Mouse (Mus musculus) splenic B cell, adult 2 months (primary cell): ENCODE measurements at regions not wholly inside any gene's neighbourhood (a gene's known extent, or its start where the extent isn't known, plus 50 kb on each side); places are given as distances from the start of the nearest gene placed in this dataset.
"Not testable (repeated sequence)": the region's sequence is repeated elsewhere in the genome, so short reads cannot be mapped to it uniquely, and the experiment has no call there.

Source experiments
- DNase-seq: peaks from one replicate; pipeline ENCODE4 v3.0.0-alpha.2; 2011; ENCODE audit warnings: low read depth, low spot score
- H3K27me3 ChIP-seq: 2 replicates; pipeline ENCODE4 v1.6.1; 2012; ENCODE audit warnings: mild to moderate bottlenecking, low read length, moderate library complexity, mixed read lengths; ENCODE audit not compliant: control insufficient read depth, poor library complexity, insufficient read depth, severe bottlenecking
- H3K36me3 ChIP-seq: 2 replicates; pipeline ENCODE4 v1.6.1; 2012; ENCODE audit warnings: mild to moderate bottlenecking, low read length, moderate library complexity, mixed read lengths; ENCODE audit not compliant: control insufficient read depth, poor library complexity, insufficient read depth, severe bottlenecking

DNA sequence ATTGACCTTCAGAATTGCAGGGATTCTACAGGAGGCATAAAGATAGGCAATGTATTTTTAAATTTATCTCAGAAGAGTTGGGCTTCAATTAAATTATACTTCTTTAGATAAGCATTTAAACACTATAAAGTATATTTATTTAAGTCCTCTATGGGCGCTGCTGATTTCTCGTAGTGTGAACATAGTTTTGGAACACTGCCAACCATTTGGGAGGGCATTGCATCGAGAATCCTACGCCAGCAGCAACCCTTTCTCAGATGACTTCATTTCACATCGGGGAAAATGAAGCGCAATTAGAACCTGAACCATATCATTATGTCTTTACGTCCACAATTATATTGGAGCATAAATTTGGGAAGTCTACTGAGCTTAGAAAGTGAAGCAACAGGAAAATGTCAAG, 172.2 kb upstream of the Zfp770 start:
- Histone ChIP-seq H3K36me3 (no peaks in the 10 kb centered on the region), H3K27me3 (no peaks in the 10 kb centered on the region)
- no peak for DNase-seq

DNA sequence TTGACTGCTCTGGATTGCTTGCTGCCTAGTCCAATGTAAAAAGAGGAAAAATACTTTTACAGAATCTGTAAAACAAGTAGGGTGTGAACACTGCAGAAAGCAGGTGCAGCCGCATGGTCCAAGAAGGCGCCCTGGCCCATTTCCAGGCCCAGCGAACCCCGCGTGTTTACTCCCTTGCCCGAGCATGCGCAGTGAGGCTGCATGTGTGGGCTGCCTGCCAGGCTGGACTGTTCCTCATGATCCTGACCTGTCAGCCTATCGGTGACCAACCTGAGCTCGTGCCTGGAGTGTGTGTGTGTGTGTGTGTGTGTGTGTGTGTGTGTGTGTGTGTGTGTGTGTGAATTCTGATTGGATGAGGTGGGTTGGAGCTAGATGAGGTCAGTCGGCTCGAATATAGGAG, 152.6 kb upstream of the Zfp770 start:
- H3K36me3 ChIP-seq, H3K27me3 ChIP-seq, DNase-seq: not testable (repeated sequence)

DNA sequence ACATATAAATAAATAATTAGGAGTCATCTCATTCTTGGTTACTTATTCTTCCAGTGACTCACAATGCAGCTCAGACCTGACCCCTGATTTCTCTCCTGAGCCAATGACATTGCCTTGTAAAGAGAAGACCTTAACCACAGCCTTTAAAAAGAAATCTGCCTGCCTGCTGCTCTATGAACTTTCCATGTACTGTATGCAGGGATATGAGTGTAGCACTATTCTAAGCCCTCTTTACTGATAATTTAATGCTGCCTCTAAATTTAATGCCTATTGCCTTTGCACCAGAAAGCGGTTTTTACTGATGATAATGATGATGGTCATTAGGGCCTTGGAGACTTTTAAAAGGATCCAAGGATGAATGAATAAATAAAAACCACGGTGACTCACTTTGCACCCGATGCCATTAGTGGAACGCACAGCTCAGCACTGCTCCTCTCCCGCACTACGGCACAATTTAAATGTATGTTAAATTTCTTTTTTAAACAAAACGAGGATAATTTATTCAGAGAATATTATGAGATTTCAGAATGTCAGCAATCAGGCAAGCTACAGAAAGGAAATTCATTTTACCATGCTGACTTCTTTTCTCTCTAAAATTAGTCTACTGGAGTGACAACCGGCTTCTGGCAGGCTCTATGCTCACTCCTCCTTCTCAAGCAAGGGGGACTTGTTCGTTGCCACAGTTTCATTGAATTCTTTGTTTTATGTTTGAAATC, 139.5 kb upstream of the Zfp770 start:
- DNase-seq, result no peak
- H3K27me3 ChIP-seq, result no peaks in the 10 kb centered on the region
- no peaks in the 10 kb centered on the region for H3K36me3 ChIP-seq

DNA sequence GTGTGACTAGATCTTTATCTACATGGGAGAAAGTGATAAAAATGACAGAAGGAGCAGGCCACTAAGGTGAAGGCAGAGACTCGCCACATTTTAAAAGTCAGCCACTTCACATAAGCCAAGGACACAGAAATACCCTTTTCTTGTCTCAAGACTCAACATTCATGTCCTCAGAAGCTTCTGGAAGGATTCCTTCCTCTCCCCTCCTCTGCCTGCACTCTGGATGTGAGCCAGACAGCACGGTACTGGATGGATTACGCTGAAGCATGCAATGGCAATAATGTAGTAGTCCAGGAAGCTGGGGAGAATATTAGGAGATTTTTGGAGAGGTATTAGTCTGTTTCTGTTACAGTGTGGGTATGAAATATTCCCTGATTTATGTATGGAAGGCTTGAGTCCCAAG, 100.5 kb upstream of the Zfp770 start:
- no peaks in the 10 kb centered on the region for H3K36me3 ChIP-seq
- no peak for DNase-seq
- H3K27me3 ChIP-seq, result no peaks in the 10 kb centered on the region

DNA sequence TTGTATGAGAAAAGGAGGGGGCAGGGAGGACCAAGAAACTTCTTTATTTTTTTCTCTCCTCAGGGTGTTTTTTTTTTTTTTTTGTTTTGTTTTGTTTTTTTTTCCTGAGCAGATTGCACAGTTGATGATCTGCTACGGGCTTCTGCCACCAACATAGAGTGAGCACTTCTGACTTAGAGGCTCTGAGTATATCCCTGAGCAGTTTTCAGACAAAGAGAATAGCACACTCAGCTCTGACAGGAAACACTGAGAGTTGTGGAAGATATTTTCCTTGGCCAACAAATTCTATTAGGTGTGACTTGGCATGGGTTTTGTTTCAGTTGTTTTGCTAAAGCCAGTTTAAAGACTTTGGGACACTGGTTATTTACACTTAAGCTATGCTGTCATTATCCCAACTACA, 93.8 kb upstream of the Zfp770 start:
- no peaks in the 10 kb centered on the region for H3K27me3 ChIP-seq
- DNase-seq, result no peak
- H3K36me3 ChIP-seq, result no peaks in the 10 kb centered on the region

DNA sequence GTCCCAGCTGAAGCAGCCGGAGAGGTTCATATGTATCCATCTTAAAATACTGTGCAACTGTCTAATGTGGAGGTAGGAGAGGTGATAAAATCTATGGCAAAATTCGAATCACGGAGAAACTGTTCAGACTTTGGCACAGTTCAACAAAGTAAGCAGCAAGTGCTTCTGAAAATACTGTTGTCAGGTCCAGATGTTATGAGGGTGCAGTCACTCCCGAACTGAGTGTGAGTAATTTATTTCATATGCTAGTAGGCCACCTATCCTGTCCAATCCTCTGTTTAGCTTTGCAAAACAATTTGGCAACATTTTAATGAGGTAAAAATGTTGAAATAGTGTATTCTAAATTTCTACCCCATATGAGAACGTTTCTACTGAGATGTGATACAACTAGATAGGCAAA, 90.1 kb upstream of the Zfp770 start:
- DNase-seq, result no peak
- Histone ChIP-seq H3K36me3 (no peaks in the 10 kb centered on the region), H3K27me3 (no peaks in the 10 kb centered on the region)

DNA sequence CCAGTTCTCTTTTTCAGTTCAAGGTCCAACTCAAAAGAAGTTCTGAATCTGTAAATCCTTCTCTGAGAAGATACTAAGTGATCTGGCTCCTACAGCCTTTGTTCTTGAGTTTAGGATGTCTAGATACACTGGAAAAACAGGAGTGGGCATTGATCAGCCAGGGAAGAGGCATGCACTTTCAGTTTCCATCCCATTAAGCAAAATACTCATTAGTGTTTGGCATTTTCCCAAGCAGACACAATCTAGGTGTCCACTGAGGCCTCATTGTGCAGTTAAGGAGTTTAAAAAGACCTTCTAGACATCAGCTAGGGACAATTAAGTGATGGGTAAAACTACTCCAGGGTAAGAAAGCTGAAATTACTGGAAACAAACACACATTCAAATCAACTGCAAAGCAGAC, 74.3 kb upstream of the Zfp770 start:
- Histone ChIP-seq H3K27me3 (no peaks in the 10 kb centered on the region), H3K36me3 (no peaks in the 10 kb centered on the region)
- no peak for DNase-seq

DNA sequence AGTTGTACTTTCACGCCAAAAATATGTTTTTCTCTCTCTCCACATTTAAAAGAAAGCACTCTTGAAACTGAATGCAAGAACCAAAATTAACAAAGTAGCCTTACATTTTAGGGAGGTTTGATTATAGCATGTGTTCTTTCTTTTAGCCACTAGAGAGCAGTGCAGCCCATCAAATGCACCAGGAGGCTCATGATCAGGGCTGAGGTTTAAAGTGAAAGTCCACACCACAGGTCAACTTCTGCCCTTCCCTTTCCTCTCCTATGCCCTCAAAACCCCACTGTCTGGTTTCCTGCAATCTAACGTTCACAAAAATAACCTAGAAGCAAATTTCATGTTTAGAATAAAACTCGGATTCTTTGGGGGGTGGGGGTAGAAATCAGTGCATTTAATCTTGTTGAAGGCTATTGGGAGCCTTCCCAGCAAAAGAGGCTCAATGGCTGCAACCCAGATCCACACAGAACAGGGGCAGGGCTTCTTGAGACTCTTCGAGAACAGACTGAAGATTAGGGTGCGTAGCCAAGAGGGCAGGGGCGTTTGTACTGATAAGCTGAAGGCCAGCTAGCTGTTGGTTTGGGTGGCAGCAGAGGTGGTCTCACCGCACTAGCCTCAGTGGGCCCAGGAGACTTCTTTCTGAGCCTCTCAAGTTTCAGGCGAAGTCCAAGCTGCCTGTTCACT, 59.3 kb upstream of the Zfp770 start:
- peak; percentile 38 for DNase-seq

DNA sequence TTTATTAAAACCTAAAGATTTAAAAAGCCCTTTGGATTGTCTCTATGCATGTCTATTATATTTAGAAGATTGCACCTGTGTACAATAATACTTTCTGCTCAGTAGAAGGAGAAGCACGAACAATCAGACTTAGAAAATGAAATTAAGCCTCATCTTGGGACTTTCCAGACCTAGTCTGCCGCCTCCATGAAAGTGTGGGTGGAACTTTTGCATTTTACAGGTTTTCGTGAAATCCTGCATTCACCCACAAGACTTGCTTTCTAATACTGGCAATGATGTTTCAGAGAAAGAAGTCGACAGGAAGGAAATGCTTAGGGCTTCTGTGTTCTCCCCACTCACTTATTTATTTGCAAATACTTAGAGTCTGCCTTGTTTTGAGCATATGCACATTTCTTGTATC, 58.3 kb upstream of the Zfp770 start:
- H3K36me3 ChIP-seq, result no peaks in the 10 kb centered on the region
- no peaks in the 10 kb centered on the region for H3K27me3 ChIP-seq
- no peak for DNase-seq

More for the DNA sequence above, 59.3 kb upstream of the Zfp770 start:
- Histone ChIP-seq H3K36me3 (no peaks in the 10 kb centered on the region), H3K27me3 (no peaks in the 10 kb centered on the region)
